Mouse (Mus musculus) heart, postnatal 0 days (tissue): ENCODE results near the gene Rsad2. TPM values are rescaled to one million over a fixed set of nuclear protein-coding genes. Genes with fewer than 3 reads are reported as not detected.
"Not testable (repeated sequence)": the region's sequence is repeated elsewhere in the genome, so short reads cannot be mapped to it uniquely, and the experiment has no call there.

Experiments used
- ATAC-seq: fragments of 200-750 bp; cut with Nextera tagmentation; 2 replicates; pipeline ENCODE4 v1.8.0; 2017; ENCODE audit warnings: low read depth, moderate number of reproducible peaks, moderate library complexity; ENCODE audit not compliant: insufficient read depth
- DNase-seq: peaks from one replicate; pipeline ENCODE4 v3.0.0-alpha.2; 2016; ENCODE audit warnings: low spot score
- H3K27ac ChIP-seq: fragments of 300-500 bp; sonication (generic); 2 replicates; pipeline ENCODE4 v1.5.1; 2014; ENCODE audit warnings: low read depth, mild to moderate bottlenecking
- H3K27me3 ChIP-seq: fragments of 300-500 bp; sonication (generic); 2 replicates; pipeline ENCODE4 v1.6.1; 2014; ENCODE audit warnings: low read length, mixed read lengths; ENCODE audit not compliant: control insufficient read depth, insufficient read depth
- H3K36me3 ChIP-seq: fragments of 300-500 bp; sonication (generic); replicated peaks from 2 replicates; pipeline ENCODE4 v1.6.1; 2014; ENCODE audit warnings: low read length, mixed read lengths; ENCODE audit not compliant: control insufficient read depth, insufficient read depth
- H3K4me1 ChIP-seq: fragments of 300-500 bp; sonication (generic); 2 replicates; pipeline ENCODE4 v1.6.1; 2014; ENCODE audit warnings: antibody characterized with exemption; ENCODE audit not compliant: control insufficient read depth, insufficient read depth
- H3K4me2 ChIP-seq: fragments of 300-500 bp; sonication (generic); 2 replicates; pipeline ENCODE4 v1.6.1; 2014; ENCODE audit warnings: low read depth, mild to moderate bottlenecking, low read length, moderate library complexity
- H3K4me3 ChIP-seq: fragments of 300-500 bp; sonication (generic); 2 replicates; pipeline ENCODE4 v1.5.1; 2014; ENCODE audit warnings: low read depth, low read length
- H3K9ac ChIP-seq: fragments of 300-500 bp; sonication (generic); replicated peaks from 2 replicates; pipeline ENCODE4 v1.6.1; 2014; ENCODE audit warnings: low read depth, low read length, mixed read lengths
- H3K9me3 ChIP-seq: fragments of 300-500 bp; sonication (generic); replicated peaks from 2 replicates; pipeline ENCODE4 v1.6.1; 2016; ENCODE audit warnings: low read length; ENCODE audit not compliant: control insufficient read depth
- CTCF ChIP-seq: IDR thresholded peaks from 2 replicates; pipeline ENCODE4 v1.5.1; 2016; ENCODE audit warnings: antibody characterized with exemption, control low read depth, low read depth
- EP300 ChIP-seq: IDR thresholded peaks from 2 replicates; pipeline ENCODE4 v1.6.1; 2016; ENCODE audit warnings: antibody characterized with exemption, low read depth
- WGBS: fragments of 180-500 bp; shearing (Covaris S2); extraction: QIAGEN DNeasy Blood & Tissue Kit; methylation state at CpG from one replicate; pipeline ENCODE4 v1.1.7; 2014; 5-methylcytosine and 5-hydroxymethylcytosine counted together
- polyA plus RNA-seq: library from polyadenylated mRNA; unstranded; fragments of >200 nt; fragmentation: Nextera tagmentation; extraction: Ambion mirVana; gene quantifications from 2 replicates; pipeline ENCODE4 v1.2.1, GENCODE M21; 2015
- total RNA-seq: library from RNA; depleted of rRNA; stranded (reverse); fragments of >200 nt; gene quantifications from 2 replicates; pipeline ENCODE4 v1.2.3, GENCODE M21; 2014; ENCODE audit warnings: low replicate concordance; rRNA removed

The Rsad2 gene
- total RNA-seq: 4.3 and 7.1 TPM in 2 replicates
- 3.0 and 4.8 TPM in 2 replicates for polyA plus RNA-seq

- 35% methylated on average over 13 of the region's 13 CpGs for WGBS
- no peaks in the 10 kb centered on the region for H3K36me3 ChIP-seq
Measured at GRCm38 (mm10) chr12:26456028-26456698, at the start of gene Rsad2. Gene Rsad2 (minus strand): TSS chr12:26456452.

GRCm38 (mm10) chr12:26501042-26501441, 44.8 kb upstream of the Rsad2 start:
- no peak overlapping the region for H3K4me3 ChIP-seq
- DNase-seq (no peak), ATAC-seq (no peak)
- 82% methylated on average over 3 of the region's 3 CpGs for WGBS
- no peak overlapping the region for H3K27ac ChIP-seq
- TF ChIP-seq EP300 (no peak), CTCF (no peak)
- no peaks in the 10 kb centered on the region for H3K9me3 ChIP-seq
- no peaks in the 10 kb centered on the region for H3K36me3 ChIP-seq
- H3K27me3 ChIP-seq: no peaks in the 10 kb centered on the region
- H3K4me1 ChIP-seq: no peaks in the 10 kb centered on the region
- H3K9ac ChIP-seq: no peak overlapping the region
- no peak overlapping the region for H3K4me2 ChIP-seq

More at GRCm38 (mm10) chr12:26456028-26456698, at the start of gene Rsad2:
- H3K27me3 ChIP-seq: no peaks in the 10 kb centered on the region
- peak within 1 kb of the TSS; percentile 59 for H3K4me2 ChIP-seq
- ATAC-seq (peak; percentile 42; the same call in 1 of the 2 replicates), DNase-seq (peak; percentile 35)
- no peak within 1 kb of the TSS; the same call in 1 of the 2 replicates for H3K9ac ChIP-seq
- peak within 1 kb of the TSS; percentile 35 for H3K4me3 ChIP-seq
- no peaks in the 10 kb centered on the region for H3K9me3 ChIP-seq
- no peak for TF ChIP-seq CTCF
- TF ChIP-seq EP300: no peak
- peaks cover 20% of the 10 kb centered on the region for H3K4me1 ChIP-seq
- H3K27ac ChIP-seq: peak within 1 kb of the TSS; percentile 64

GRCm38 (mm10) chr12:26489942-26490341, 33.7 kb upstream of the Rsad2 start:
- no peak overlapping the region for H3K27ac ChIP-seq
- H3K36me3 ChIP-seq: no peaks in the 10 kb centered on the region
- no peaks in the 10 kb centered on the region for H3K27me3 ChIP-seq
- no peak overlapping the region for H3K4me3 ChIP-seq
- H3K9ac ChIP-seq: no peak overlapping the region
- no peak for TF ChIP-seq CTCF
- no peak for ATAC-seq
- WGBS: 88% methylated on average over 1 of the region's 1 CpGs
- H3K4me2 ChIP-seq: no peak overlapping the region
- no peaks in the 10 kb centered on the region for H3K9me3 ChIP-seq
- no peak for DNase-seq
- no peaks in the 10 kb centered on the region for H3K4me1 ChIP-seq

- no peaks in the 10 kb centered on the region for H3K27me3 ChIP-seq
- WGBS: 69% methylated on average over 5 of the region's 5 CpGs
- no peak overlapping the region for H3K4me2 ChIP-seq
- ATAC-seq (no peak), DNase-seq (no peak)
- H3K9me3 ChIP-seq: no peaks in the 10 kb centered on the region
- no peak overlapping the region for H3K27ac ChIP-seq
- H3K4me1 ChIP-seq: no peaks in the 10 kb centered on the region
- H3K9ac ChIP-seq: no peak overlapping the region
- H3K36me3 ChIP-seq: no peaks in the 10 kb centered on the region
- TF ChIP-seq EP300 (no peak), CTCF (no peak)
- H3K4me3 ChIP-seq: no peak overlapping the region
Measured at GRCm38 (mm10) chr12:26488617-26489274, 32.5 kb upstream of the Rsad2 start.

GRCm38 (mm10) chr12:26487874-26488616, 31.8 kb upstream of the Rsad2 start:
- peak; percentile 44 for TF ChIP-seq CTCF
- no peak for TF ChIP-seq EP300

GRCm38 (mm10) chr12:26485738-26486580, 29.7 kb upstream of the Rsad2 start:
- H3K9me3 ChIP-seq, H3K4me1 ChIP-seq, H3K4me3 ChIP-seq, H3K36me3 ChIP-seq, H3K27me3 ChIP-seq, ATAC-seq, DNase-seq, H3K9ac ChIP-seq, H3K27ac ChIP-seq, H3K4me2 ChIP-seq: not testable (repeated sequence)
- WGBS: 79% methylated on average over 12 of the region's 12 CpGs

More at GRCm38 (mm10) chr12:26487874-26488616, 31.8 kb upstream of the Rsad2 start:
- no peak overlapping the region for H3K9ac ChIP-seq
- H3K9me3 ChIP-seq: no peaks in the 10 kb centered on the region
- H3K27ac ChIP-seq: no peak overlapping the region
- no peak overlapping the region for H3K4me2 ChIP-seq
- no peak overlapping the region for H3K4me3 ChIP-seq
- no peaks in the 10 kb centered on the region for H3K36me3 ChIP-seq
- no peaks in the 10 kb centered on the region for H3K27me3 ChIP-seq
- WGBS: 48% methylated on average over 14 of the region's 14 CpGs
- peak; percentile 21 for DNase-seq
- H3K4me1 ChIP-seq: no peaks in the 10 kb centered on the region
- no peak for ATAC-seq
